Mouse (Mus musculus): ENCODE data around the gene Arpp21.
A peak's percentile ranks its signal among the peaks of the same experiment; 100 is the strongest.

The Arpp21 gene

DNA sequence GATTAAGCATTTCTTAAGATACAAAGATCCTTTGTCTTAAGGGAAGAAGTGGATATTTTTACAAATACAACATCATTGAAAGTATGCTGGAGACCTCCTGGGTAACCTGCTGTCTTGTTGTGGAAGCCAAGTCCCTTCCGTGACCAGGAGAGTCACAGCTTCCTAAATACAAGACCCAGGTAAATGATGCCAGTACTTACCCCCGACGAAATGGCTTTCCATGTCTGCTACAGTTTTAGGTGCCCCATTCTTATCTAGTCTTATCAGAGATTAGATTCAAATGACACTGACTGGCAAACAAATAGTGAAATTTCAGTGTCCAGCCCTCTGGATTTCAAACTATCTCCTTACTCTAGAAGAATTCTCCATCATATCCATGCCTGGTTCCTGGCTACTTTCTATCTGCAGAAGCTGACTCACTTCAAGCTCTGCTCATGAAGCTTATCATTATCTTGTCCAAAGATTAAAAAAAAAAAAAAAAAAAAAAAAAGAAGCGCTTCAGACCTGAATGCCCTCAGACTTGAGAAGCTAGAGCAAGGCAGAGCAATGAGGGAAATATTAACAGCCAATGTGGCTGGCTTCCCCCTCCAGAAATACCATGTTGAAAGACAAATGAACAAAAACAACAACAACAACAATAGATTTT lies 4.9 kb downstream of the Arpp21 start:
- DNase-seq (ENCODE audit: low spot score): no peak

DNA sequence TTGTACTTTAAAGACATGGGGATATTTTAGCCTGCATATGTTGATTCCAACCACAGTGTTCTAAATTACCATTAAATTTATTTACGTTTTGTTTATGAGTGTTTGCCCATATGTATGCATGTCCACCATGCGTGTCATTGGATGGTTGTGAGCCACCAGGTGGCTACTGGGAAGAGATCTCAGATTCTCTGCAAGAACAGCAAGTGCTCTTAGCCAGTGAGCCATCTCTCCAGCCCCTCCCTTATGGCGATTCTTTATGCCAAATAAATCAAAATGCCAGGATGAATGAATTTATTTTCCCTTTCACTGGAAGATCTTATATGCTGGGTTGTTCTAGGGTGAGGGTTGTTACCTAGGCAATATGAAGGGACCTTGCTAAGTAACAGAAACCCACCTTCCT lies 7.3 kb downstream of the Arpp21 start:
- DNase-seq (ENCODE audit: low spot score): no peak

DNA sequence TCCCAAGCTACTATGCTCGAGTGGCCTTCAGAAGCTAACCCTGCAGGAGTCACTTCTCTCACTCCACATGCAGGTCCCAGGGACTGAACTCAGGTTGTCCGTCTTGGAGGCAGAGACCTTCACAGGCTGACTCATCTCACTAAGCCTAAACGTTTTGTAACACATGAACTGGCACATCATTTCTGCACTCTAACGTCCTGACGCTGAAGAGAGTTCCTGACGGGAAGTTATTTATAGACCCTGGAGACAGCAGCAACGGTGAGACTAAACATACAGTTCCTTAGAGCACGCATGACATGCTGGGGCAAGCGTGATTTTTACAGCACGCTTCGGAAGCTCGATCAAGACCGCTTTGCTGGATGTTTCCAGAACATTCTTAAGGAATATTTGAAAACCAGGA lies 8.6 kb downstream of the Arpp21 start:
- DNase-seq (ENCODE audit: low spot score): no peak

DNA sequence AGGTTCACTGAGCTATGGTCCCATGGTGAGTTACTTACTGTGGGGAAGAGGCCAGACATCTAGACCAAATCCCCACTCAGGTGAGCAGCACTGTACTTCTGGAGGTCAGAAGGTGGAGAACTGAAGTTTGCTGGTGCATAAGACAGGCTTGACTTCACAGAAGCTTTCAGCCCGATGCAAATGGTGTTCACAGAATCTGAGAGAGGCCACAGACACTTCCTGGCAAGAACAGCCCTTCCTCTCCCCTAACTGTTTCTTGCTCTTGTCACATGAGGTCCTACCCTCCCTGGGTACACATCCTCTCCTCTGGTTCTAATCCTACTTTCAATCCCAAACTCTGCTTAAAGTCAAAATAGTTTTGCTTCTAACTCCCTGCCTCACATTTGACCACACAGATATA lies 9.2 kb downstream of the Arpp21 start:
- no peak for DNase-seq (ENCODE audit: low spot score)

DNA sequence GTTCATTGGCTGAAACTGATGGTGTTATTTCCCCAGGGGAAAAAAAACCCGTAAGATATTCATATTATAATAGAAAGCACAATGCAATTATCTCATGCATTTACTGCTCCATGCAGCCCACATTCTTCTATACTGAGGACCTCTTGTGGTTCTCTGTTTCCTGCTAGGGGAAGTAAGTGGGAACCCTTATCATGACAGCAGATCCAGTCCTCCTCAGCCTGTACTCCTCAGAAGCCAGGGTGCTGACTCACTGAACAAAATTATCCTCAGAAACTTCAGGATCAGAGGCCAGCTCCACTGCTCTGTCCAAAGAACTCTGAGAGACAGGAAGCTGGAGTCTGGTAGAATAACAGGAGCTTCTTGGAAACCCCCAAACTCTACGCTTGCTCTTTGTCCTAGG lies 10.7 kb downstream of the Arpp21 start:
- no peak for DNase-seq (ENCODE audit: low spot score)

DNA sequence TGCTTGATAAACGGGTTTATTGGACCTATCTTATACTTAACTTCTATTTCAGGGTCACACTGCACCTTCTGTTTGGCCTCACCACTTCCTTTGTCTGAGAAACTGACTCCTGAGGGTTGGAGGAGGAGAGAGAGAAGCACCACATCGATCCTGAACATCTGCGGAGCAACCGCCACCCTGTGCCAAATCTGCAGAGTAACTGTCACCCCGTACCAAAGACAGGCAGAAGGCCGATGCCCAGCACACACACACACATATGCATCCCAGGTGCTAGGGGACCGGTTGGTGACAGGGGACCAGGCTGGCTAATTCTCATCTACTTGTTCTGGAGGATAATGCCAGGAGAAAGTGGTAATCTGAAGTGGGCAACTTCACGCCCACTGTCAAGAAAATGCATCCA lies 16.4 kb downstream of the Arpp21 start:
- no peak for DNase-seq (ENCODE audit: low spot score)

DNA sequence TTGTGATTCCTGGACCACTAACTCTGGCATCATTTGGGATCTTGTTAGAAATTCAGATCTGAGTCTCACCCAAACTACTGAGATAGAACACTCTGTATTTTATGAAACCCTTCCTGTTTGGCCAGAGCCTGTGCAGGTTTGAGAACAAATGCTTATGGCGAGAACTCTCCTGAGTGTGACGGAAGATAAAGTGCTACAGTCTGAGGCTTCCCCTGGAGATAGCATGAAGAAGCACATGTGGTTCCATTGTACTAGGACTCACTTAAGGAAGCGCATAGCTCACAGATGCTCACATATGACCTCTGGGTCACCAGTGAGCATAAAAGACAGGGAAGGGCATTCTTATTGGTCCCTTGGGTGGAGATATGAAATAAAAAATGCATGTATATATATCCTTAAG lies 17.5 kb downstream of the Arpp21 start:
- DNase-seq (ENCODE audit: low spot score): no peak

DNA sequence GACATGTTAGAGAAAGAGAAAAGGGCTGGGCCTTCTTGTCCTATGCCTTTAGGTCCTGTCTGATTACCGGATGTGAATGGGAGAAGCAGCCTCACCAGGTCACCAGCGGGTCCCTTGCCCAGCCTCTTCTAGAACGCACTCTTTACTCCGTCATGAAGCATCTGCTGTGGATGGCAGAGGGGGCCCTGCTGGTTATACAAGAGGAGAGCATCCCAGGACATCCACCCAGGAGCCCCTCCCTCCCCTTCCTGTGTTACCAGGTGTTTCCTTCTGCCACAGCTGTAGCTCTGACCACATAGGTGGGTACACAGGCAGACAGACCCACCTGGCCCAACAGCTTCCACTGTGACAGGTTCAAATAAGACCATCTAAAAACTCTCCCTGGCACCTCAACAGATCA lies 18.6 kb downstream of the Arpp21 start:
- DNase-seq (ENCODE audit: low spot score): no peak

DNA sequence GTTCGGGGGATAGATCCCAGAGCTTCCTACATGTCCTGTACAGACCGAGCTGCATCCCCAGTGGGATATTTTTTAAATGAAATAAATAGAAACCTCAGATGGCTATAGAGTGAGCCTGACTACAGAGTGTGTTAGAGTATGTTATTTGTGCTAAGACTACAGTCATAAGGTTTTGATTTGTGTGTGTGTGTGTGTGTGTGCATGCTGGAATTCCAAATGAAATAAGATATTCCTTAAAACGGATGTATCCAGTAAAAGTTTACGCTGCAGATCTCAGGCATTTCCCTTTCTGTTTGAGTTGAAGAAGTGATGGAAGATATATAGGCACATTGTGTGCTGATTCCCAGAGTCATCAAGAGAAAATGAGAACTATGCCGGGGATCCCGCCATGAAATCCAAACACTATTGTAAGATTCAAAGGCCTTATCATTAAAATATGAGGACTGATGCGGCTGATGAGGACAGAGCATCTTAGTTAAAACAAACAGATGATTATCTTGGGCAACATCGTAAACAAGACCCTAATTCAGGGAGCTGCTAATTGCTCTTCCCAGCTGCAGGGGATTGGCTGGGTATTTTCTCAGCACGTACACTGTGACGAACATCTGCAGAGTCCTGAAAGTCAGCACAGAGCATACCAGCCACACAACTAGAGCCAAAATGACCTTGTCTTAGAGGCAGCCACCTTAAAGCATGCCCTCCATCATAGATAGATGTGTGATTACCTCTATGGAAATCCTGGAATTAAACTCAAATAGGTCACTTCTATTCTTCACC lies 20.5 kb downstream of the Arpp21 start:
- DNase-seq (ENCODE audit: low spot score): no peak

DNA sequence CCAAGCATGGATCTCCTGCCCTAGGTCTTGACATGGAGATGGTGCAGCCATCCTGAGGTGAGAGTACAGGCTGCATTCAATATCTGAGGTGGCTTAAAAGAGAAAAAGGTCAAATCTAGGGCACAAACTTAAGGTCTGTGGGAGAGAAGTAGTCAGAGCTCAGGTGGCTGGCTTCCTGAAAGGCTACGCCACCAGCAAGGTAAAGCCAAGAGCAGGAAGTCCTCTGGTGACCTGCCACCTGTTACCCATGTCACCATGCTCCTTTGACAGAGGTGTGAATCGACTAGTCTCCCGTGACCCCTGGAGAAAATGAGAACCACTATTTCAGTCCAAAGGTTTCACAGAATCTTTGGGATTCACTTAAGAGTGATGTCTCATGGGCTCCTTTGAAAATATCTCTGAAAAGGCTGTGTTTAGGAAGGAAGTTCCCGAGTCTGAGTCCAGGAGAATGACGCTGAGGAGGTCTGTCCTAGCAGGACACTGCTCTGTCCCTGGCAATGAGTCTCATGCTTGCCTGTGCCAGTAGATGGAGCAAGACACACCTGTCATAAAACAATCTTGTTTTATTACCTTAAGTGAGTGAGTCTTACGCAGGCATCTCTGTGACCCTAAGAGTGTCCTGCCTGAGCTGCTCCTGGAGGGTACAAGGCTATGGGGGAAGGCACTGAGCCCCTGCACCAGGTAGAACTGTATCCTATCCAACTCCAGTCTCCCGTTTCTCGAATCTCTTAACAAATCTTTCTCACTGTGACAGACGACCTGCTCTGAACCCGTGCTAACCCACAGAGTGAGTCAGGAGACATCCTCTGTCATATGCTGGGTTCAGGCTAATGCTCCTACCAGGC lies 22.1 kb downstream of the Arpp21 start:
- no peak for DNase-seq (ENCODE audit: low spot score)

DNA sequence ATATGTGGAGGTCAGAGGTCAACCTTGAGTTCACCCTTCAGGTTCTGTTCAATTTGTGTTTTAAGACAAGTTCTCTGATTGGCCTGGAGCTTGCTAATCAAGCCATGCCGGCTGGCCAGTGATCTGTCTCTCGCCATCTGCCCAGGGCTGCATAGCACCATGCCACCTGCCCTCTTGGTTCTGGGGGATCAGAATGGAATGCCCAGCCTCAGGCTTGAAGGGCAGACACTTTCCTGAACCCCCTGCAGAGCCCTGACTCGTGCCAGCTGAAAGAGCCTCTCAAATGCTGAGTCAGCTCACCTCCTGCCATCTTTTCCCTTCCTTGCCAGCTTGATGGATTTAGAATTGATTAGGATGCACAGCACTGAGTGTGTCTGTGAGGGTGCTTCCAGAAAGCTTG lies 25.9 kb downstream of the Arpp21 start:
- no peak for DNase-seq (ENCODE audit: low spot score)

DNA sequence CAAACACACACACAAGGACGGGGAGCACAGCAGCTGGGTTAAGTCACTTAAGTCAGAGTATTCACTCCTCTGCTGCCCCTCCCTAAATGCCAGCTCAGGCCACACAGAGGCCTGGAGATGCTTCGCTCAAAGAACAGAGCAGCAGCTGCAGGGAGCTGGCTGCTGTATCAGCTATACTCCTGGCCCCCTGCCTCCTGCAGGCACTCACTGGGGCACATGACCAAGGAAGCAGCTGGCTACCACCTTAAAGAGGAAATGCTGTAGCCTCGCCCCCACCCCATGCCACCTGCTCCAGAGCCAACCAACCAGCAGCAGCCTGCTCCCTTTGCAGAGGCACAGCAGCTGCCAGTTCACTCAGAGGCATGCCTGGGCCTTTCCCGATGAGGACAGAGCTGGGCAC lies 28.0 kb downstream of the Arpp21 start:
- peak; percentile 32 for DNase-seq (ENCODE audit: low spot score)

DNA sequence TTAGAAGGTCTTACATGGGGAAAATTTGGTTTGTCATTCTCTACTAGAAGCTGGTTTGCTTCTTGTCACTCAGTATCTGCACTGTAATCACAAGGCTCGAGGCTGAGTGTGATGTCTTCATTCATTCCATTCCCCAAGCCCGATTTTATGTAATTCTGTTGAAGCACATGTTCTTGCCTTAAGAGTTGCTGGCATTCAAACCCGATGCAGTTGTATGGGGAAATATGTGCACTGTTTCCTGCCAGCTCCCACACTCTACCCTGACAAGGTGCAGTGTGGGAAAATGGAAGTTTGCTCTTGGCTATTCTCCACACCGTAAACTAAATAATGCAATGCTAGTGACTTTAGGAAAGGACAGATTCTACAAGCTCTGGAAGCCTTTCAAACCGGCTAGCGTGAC lies 37.4 kb downstream of the Arpp21 start:
- no peak for DNase-seq (ENCODE audit: low spot score)

DNA sequence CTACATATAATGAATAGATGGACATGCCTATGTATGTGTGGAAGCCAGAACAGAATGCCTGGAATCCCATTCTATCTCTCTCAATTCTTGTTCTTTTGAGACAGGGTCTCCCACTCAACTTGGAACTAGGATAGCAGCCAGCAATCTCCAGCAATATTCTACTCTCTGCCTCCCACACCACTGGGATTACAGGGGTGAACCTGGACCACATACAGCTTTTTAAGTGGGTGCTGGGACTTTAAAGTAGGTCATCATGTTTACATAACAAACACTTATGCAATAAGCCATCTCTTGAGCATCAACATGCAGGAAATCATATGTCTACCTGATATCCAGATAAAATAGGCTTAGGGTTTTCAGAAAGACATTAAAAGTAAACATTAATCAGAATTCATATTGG lies 41.7 kb downstream of the Arpp21 start:
- no peak for DNase-seq (ENCODE audit: low spot score)

DNA sequence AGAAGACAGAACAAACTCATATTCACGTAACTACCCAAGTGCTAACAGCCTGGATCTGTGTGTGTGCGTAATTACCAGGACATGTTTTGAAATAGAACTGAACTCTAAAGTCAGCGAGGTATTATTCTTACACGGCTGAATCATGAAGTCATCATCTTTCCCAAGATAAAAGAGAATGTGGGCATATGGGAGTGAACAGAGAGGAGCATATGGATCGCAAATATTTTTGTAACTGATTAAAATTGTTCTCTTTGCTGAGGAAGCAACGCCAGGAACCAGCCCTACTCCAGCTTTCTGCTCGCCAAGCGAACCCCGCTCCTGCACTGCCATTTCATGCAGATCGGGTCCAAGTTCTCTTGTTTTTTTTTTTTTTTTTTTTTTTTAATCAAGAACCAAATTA lies 46.3 kb downstream of the Arpp21 start:
- no peak for DNase-seq (ENCODE audit: low spot score)

DNA sequence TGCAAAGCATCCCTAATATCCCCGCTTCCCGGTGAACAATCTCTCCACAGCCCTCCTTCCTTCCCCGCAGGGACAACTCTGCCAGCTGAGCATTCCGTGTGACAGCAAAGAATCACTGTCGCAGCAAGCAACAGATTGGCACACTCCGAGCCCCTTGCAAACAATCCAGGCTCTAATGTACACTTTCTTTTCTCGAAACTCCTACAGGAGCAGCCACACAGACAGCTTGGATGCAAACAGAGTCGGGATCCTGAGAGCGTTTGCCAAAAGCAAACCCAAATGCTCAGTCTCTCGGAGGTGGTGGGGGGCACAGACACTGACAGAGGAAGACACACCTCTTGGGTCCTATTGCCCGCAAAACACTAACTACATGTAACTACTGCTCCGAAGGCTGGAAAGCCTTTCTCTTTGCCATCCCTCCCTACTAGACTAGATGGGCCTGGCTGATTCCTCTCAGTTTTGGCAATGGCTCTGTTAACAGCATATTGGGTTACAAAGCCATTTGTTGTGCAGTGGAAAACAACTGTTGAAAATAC lies 47.3 kb downstream of the Arpp21 start:
- DNase-seq (ENCODE audit: low spot score): no peak

DNA sequence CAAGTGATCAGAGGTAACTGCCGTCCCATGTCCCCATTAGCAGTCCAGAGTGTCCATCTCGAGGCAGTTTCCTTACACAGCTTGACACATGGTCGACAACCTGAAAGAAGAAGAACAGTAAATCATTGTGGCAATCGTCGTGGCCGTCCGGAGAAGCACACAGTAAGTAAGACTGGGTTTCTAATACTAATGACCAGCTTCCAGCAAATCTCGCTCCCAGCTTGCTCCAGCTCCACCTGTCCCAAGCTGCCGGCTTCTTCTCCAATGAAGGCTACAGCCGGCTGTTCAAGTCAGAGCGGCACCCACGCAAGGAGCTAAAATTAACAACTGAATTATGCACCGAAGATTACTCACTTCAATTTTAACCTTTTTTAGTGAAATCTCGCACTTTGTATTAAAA lies 48.1 kb downstream of the Arpp21 start:
- peak; percentile 17 for DNase-seq (ENCODE audit: low spot score)

DNA sequence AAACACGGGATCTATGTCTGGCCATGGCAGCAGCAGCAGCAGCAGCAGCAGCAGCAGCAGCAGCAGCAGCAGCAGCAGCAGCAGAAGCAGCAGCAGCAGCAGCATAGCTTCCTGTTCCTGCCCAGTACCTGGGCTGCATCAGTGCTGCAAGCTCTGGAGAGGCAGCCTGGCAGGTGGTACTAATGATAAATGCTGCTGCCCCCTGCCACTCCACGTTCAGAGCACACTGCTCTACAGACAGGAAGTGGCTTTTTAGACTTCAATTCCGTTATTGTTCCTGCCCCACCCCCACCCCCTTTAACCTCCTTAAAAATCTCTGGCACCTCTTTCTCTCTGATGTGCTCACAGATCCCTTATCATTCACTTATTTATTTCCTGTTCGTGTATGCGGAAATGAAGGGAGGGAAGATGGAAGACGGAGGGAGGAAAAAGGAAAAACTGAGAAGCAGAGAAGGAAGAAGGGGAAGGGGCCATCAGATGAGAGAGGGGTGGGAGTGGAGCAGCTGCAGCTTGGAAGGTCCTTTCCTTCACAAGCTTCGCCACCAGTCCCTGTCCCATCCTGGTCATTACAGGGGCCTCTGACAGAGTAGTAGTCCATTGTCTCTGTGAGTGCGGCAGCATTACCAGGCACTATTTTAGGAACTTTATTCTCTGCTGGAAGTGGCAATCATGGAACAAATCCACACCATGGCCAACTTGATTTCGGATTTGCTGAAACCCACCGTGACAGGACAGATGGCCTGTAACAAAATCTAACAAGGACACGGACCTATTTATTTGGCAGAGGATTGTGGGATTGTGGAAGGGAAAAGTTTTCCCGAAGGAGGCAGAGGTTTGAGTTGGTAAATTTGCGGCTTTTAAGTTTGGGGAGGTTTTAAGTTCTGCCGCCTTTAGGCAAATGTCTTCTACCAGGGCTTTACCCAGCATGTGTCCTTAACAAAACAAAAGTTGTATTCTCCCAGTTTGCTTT lies 49.1 kb downstream of the Arpp21 start:
- DNase-seq (ENCODE audit: low spot score): peak; percentile 30

DNA sequence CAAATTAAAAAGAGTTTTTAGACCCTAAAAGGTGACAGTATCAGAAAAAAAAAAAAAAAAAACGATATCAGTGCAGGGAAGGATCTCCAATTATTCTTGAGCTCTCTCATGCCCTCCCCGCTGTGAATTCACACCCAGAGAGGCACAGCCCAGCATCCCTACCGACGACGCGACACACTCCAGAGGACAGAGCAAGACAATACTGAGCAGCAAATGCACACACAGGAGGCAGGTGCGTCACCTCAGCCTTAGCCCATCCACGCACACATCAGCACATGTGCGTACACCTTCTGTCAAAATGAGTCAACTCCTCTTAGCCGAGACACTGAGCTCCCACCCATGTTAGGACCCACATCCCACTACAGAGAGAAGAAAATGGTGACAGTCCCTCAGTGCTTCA lies 50.0 kb downstream of the Arpp21 start:
- DNase-seq (ENCODE audit: low spot score): no peak

DNA sequence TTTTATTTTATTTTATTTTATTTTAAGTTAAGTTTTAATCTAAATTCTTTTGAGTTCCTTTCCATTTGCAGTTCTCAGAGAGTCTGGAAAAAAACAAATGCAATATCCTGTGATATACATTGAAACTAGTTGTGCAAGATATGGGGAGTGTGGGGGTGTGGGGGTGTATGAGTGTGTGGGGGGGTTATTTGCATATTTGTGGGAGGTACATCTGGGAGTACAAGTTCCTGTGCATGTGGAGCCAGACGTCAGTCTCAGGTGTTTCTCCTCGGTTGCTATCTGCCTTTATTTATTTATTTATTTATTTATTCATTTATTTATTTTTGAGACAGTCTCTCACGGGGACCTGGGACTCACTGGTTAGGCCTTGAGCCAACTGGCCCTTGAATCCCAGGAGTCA lies 53.0 kb downstream of the Arpp21 start:
- DNase-seq (ENCODE audit: low spot score): no peak

DNA sequence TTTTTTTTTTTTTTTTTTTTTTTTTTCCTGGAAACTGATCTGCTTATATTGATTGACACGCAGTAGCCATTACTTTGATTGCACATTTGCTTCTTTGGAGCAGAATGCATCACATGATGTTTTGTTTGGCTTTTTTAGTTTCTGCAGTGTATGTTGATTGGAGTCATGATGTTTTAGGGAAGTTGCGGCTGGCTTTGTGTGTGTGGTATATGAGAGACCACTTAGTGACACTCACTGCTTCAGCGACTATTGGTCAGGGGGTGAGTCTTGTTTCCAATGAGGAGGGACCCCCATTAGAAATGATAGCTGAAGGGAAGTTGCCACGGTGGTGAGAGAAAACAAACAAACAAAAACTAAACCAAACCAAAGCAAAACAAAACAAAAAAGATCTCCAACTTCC lies 55.7 kb downstream of the Arpp21 start:
- no peak for DNase-seq (ENCODE audit: low spot score)

DNA sequence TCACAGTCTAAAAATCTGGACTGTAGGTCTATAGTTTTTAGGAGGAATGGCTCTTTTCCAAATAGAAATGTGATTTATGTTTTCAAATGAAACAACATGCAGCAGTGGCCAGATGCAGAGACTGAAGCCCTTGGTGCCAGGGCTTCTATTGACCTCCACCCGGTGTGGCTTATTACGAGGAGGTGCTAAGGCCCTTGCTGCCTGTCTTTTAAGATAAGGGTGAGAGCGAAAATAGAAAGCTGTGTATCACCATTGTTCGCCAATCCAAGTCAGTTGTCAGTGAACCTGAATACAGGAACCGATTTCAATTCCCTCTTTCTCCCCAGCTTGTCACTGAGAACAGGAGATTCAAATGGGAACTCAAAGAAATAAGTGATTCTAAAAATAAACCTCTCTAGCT lies 57.3 kb downstream of the Arpp21 start:
- DNase-seq (ENCODE audit: low spot score): no peak
